Mouse (Mus musculus) kidney, adult 2 months (tissue): ENCODE measurements around the gene Cercam.

Source experiments
- CTCF ChIP-seq: fragments of 200-500 bp; conservative IDR thresholded peaks from 2 replicates; pipeline ENCODE4 v1.5.1; 2011; ENCODE audit warnings: low read depth, mild to moderate bottlenecking, control low read depth, low read length, moderate library complexity, mixed read lengths; ENCODE audit not compliant: insufficient read depth, insufficient read length
- POLR2A ChIP-seq: fragments of 200-500 bp; IDR thresholded peaks from one replicate; pipeline ENCODE4 v1.6.1; 2011; ENCODE audit warnings: low read depth, low read length, control low read depth

GRCm38 (mm10) chr2:29922011-29922410 is 53.0 kb downstream of the Cercam start:
- TF ChIP-seq CTCF (no peak), POLR2A (no peak)
